Mouse (Mus musculus) forebrain, postnatal 0 days (tissue): Measurements from ENCODE around the gene Astn2. TPM values are rescaled to one million over a fixed set of nuclear protein-coding genes. Genes with fewer than 3 reads are reported as not detected.

Experiments
- ATAC-seq: fragments of 200-750 bp; cut with Nextera tagmentation; 2 replicates; pipeline ENCODE4 v1.8.0; 2017; ENCODE audit warnings: mild to moderate bottlenecking, moderate library complexity
- DNase-seq: peaks from one replicate; pipeline ENCODE4 v3.0.0-alpha.2; 2015
- H3K27ac ChIP-seq: fragments of 300-500 bp; sonication (generic); 2 replicates; pipeline ENCODE4 v1.5.1; 2014; ENCODE audit warnings: low read depth, mild to moderate bottlenecking, antibody characterized with exemption, low read length, moderate library complexity, mixed read lengths
- H3K27me3 ChIP-seq: fragments of 300-500 bp; sonication (generic); 2 replicates; pipeline ENCODE4 v1.6.1; 2014; ENCODE audit warnings: mild to moderate bottlenecking, low read length, mixed read lengths; ENCODE audit not compliant: insufficient read depth
- H3K36me3 ChIP-seq: fragments of 300-500 bp; sonication (generic); 2 replicates; pipeline ENCODE4 v1.6.1; 2014; ENCODE audit warnings: mild to moderate bottlenecking, moderate library complexity; ENCODE audit not compliant: insufficient read depth
- H3K4me1 ChIP-seq: fragments of 300-500 bp; sonication (generic); 2 replicates; pipeline ENCODE4 v1.6.1; 2014; ENCODE audit warnings: antibody characterized with exemption; ENCODE audit not compliant: insufficient read depth
- H3K4me2 ChIP-seq: fragments of 300-500 bp; sonication (generic); 2 replicates; pipeline ENCODE4 v1.6.1; 2014; ENCODE audit warnings: low read depth, mild to moderate bottlenecking, moderate library complexity
- H3K4me3 ChIP-seq: fragments of 300-500 bp; sonication (generic); 2 replicates; pipeline ENCODE4 v1.5.1; 2014; ENCODE audit warnings: low read depth, low read length, mixed read lengths
- H3K9ac ChIP-seq: fragments of 300-500 bp; sonication (generic); 2 replicates; pipeline ENCODE4 v1.6.1; 2014; ENCODE audit warnings: mild to moderate bottlenecking
- H3K9me3 ChIP-seq: fragments of 300-500 bp; sonication (generic); 2 replicates; pipeline ENCODE4 v1.6.1; 2016; ENCODE audit warnings: low read length
- CTCF ChIP-seq: sonication (generic); IDR thresholded peaks from 2 replicates; pipeline ENCODE4 v1.5.1; 2016; ENCODE audit warnings: antibody characterized with exemption, control low read depth, low read depth
- WGBS: fragments of 180-500 bp; shearing (Covaris S2); extraction: QIAGEN DNeasy Blood & Tissue Kit; methylation state at CpG from one replicate; pipeline ENCODE4 v1.1.7; 2014; 5-methylcytosine and 5-hydroxymethylcytosine counted together
- polyA plus RNA-seq: library from polyadenylated mRNA; unstranded; fragments of >200 nt; fragmentation: Nextera tagmentation; extraction: Ambion mirVana; gene quantifications from 2 replicates; pipeline ENCODE4 v1.2.1, GENCODE M21; 2015
- total RNA-seq: library from RNA; depleted of rRNA; stranded (reverse); fragments of >200 nt; gene quantifications from 2 replicates; pipeline ENCODE4 v1.2.3, GENCODE M21; 2014

Gene Astn2
- total and polyA plus RNA-seq, 2 experiments from 2014 or later: 0.98 to 20.9 TPM

DNA sequence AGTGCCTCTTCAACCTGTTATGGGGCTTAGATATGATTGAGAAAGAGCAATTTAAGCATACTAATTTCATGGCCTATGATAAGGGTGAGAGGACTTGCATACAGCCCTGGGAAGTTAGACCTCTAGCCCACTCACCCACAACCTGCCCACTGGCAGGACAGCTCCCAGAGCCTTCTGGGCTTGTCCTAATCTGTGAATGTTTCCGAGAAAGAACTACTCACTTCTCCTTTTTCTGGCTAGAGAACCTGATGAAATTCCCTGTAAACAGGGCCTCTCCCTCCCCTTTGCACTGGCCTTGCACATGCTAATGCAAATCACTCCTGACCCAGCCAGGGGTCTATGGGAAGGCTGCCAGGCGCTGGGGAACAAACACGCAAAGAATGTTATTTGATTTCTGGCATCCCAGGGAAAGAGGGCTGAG is 983.9 kb downstream of the Astn2 start:
- WGBS: 5% methylated on average over 3 of the region's 3 CpGs
- no peak for TF ChIP-seq CTCF
- H3K4me2 ChIP-seq: no peak overlapping the region
- H3K9ac ChIP-seq: no peak overlapping the region
- no peaks in the 10 kb centered on the region for H3K27me3 ChIP-seq
- H3K9me3 ChIP-seq: no peaks in the 10 kb centered on the region
- ATAC-seq (peak; percentile 50), DNase-seq (peak; percentile 35)
- no peak overlapping the region for H3K27ac ChIP-seq
- no peaks in the 10 kb centered on the region for H3K36me3 ChIP-seq
- no peaks in the 10 kb centered on the region for H3K4me1 ChIP-seq
- no peak overlapping the region for H3K4me3 ChIP-seq

DNA sequence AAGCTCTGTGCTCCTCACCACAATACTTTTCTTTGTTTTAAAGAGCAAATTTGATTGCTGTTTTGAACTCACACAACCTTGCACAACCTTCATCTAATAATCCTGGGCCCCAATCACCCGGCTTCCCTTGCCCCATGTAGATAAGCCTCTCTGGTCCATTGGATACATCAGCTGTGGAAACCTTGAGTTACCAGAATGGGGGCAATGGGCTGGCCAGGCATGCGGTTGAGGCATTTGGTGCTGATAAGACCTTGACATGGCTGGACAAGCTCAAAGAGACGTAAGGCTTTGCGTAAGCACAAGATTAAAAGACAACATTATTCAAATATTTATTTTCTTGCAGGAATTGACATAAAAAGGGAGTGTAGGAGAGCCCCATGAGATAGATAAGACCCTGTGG is 988.9 kb downstream of the Astn2 start:
- Histone ChIP-seq H3K36me3 (no peaks in the 10 kb centered on the region), H3K9ac (no peak overlapping the region), H3K4me3 (no peak overlapping the region), H3K4me1 (no peaks in the 10 kb centered on the region), H3K4me2 (no peak overlapping the region), H3K9me3 (no peaks in the 10 kb centered on the region), H3K27ac (no peak overlapping the region), H3K27me3 (no peaks in the 10 kb centered on the region)
- DNase-seq (no peak), ATAC-seq (no peak)
- TF ChIP-seq CTCF: no peak
- 94% methylated on average over 4 of the region's 4 CpGs for WGBS

DNA sequence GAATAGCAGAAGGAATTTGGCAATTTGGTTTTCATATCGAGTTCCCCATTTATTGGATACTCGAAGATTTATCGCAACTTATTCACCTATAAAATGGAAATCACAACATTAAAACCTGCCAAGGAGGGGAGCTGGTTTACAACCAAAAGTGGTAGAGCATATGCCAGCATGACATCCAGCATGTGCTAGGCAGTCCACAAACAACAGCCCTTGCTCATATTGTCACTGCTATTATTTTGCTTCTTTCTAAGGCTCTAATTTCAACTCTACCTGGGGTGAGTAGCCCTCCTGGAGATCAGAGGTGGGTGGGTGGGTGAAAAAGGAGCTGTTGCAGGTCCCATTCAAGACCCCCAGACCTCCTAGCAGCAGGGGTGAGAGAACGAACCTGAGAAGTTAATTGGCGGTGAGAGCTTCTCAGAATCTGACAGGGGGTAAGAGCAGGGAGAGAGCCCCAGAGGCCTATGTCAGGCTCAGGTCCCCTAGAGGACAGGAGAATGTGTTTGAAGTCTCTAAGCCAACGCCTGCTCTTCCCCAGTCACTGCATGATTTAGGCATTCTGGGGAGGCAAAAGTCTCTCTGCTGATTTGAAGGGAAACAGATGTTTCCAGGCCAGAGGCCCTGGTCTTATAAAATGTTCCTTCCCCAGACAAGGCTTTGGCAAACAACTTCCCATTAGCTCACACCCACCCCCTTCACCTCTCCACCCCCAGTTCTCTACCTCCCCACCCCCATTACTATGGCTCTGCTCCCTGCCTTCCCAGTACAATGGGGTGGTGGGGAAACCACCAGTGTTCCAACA is 1001.4 kb downstream of the Astn2 start:
- WGBS: 69% methylated on average over 6 of the region's 6 CpGs
- H3K4me3 ChIP-seq: no peak overlapping the region
- no peak for TF ChIP-seq CTCF
- no peak for ATAC-seq
- H3K4me1 ChIP-seq: no peaks in the 10 kb centered on the region
- no peaks in the 10 kb centered on the region for H3K27me3 ChIP-seq
- DNase-seq: no peak
- H3K4me2 ChIP-seq: no peak overlapping the region
- H3K9me3 ChIP-seq: no peaks in the 10 kb centered on the region
- H3K9ac ChIP-seq: no peak overlapping the region
- no peak overlapping the region for H3K27ac ChIP-seq
- H3K36me3 ChIP-seq: no peaks in the 10 kb centered on the region

DNA sequence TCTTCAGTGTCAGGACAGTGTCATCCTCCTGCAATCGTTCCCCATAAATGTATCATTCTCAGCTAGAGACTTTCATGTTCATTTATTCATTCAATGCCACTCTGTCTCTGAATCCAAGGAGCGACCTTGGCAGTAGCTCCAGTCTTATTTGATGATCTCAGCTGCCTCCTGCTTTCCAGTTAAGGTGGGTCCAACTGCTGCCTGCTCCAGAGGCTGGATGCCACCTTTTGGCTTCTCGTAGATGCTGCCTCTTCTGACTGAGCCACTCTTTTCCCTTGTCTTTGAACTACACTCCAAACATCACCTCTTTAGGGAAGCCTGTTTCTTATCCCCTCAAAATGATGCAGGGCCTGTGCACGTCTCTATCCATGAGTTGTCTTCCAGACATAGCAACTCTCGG is 1002.1 kb downstream of the Astn2 start:
- Histone ChIP-seq H3K4me1 (no peaks in the 10 kb centered on the region), H3K9me3 (no peaks in the 10 kb centered on the region), H3K36me3 (no peaks in the 10 kb centered on the region), H3K4me2 (no peak overlapping the region), H3K4me3 (no peak overlapping the region), H3K27me3 (no peaks in the 10 kb centered on the region), H3K27ac (no peak overlapping the region), H3K9ac (no peak overlapping the region)
- DNase-seq (no peak), ATAC-seq (no peak)
- no peak for TF ChIP-seq CTCF
- 87% methylated on average over 5 of the region's 5 CpGs for WGBS

DNA sequence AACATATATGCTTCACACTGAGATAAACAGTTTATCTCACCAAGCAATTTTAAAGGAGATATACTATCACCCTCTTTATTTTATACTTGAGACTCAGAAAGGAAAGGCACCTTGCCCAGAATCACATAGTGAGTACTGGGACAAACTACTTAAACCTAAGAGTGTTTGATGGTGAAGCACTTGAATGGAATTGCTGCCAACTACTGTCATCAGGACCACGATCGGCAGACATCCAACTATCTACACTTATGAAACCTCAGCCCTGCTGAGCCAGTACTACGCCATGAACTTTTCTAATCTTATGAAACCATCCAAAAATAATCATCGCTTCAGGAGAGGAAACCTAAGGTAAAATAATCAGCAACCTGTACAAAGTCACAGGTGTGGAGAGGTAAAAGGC is 1005.0 kb downstream of the Astn2 start:
- no peak for ATAC-seq
- no peak overlapping the region for H3K9ac ChIP-seq
- WGBS: 94% methylated on average over 4 of the region's 4 CpGs
- no peaks in the 10 kb centered on the region for H3K4me1 ChIP-seq
- no peak overlapping the region for H3K27ac ChIP-seq
- DNase-seq: no peak
- no peaks in the 10 kb centered on the region for H3K36me3 ChIP-seq
- no peaks in the 10 kb centered on the region for H3K9me3 ChIP-seq
- H3K27me3 ChIP-seq: no peaks in the 10 kb centered on the region
- H3K4me2 ChIP-seq: no peak overlapping the region
- H3K4me3 ChIP-seq: no peak overlapping the region
- TF ChIP-seq CTCF: no peak

DNA sequence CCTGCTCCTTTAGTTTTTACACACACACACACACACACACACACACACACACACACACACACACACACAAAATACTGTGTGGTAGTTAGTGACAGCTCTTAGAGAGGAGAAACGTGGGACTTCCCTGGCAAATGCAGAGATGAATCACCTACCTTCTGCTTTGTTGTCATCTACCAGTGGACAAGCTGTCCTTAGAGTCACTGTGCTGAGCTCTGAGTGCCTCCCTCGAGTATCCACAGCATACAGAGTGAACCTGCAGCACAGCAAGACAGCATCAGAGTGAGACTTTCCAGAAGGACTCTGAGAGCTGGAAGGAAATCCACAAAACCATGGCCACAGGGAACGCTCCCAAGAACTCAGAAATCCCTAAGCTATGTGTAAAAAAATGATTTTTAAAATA is 1007.6 kb downstream of the Astn2 start:
- H3K27me3 ChIP-seq: no peaks in the 10 kb centered on the region
- DNase-seq (no peak), ATAC-seq (no peak)
- H3K9ac ChIP-seq: no peak overlapping the region
- H3K4me1 ChIP-seq: no peaks in the 10 kb centered on the region
- no peaks in the 10 kb centered on the region for H3K36me3 ChIP-seq
- no peak overlapping the region for H3K27ac ChIP-seq
- no peak overlapping the region for H3K4me3 ChIP-seq
- 69% methylated on average over 3 of the region's 3 CpGs for WGBS
- H3K4me2 ChIP-seq: no peak overlapping the region
- no peak for TF ChIP-seq CTCF
- H3K9me3 ChIP-seq: no peaks in the 10 kb centered on the region

DNA sequence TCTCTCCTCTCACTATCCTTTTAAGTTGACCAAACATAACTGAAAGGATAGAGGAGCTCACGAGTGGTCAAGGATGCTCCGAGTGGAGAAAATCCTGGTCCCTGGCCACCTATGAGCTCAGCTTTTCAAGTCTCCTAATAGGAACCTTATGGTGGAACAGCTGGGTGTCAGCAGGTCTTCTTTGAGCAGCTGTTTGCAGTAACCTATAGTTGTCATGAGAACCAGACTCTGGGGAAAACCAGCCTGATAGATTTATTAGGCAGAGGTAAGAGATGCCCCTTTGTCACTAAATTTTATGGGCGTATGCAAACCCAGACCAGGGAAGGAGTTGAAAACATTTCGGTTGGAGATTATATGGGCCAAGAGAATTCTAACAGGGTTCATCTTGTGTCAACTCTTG is 1013.4 kb downstream of the Astn2 start:
- no peaks in the 10 kb centered on the region for H3K9me3 ChIP-seq

More for the DNA sequence above, 1013.4 kb downstream of the Astn2 start:
- Histone ChIP-seq H3K27me3 (no peaks in the 10 kb centered on the region), H3K4me3 (no peak overlapping the region), H3K9ac (no peak overlapping the region), H3K36me3 (no peaks in the 10 kb centered on the region), H3K4me1 (no peaks in the 10 kb centered on the region), H3K4me2 (no peak overlapping the region), H3K27ac (no peak overlapping the region)
- no peak for DNase-seq
- WGBS: 84% methylated on average over 4 of the region's 4 CpGs
- TF ChIP-seq CTCF: no peak
- no peak for ATAC-seq
